Mouse (Mus musculus) 416B (cell line): ENCODE measurements around the gene Mcm10.
"Not testable (repeated sequence)": the region's sequence is repeated elsewhere in the genome, so short reads cannot be mapped to it uniquely, and the experiment has no call there.

Experiments used
- DNase-seq: peaks from one replicate; pipeline ENCODE4 v3.0.0; 2011; ENCODE audit warnings: low read depth

Gene Mcm10

GRCm38 (mm10) chr2:4985000-4985399, 27.6 kb downstream of the Mcm10 start:
- DNase-seq, result no peak

GRCm38 (mm10) chr2:4983987-4984386, 28.6 kb downstream of the Mcm10 start:
- no peak for DNase-seq

GRCm38 (mm10) chr2:4978091-4978490, 34.5 kb downstream of the Mcm10 start:
- DNase-seq, result no peak

- no peak for DNase-seq
Observed at GRCm38 (mm10) chr2:4975807-4976206, 36.8 kb downstream of the Mcm10 start, which contains the start of gene Ucma. Gene Ucma (plus strand): TSS chr2:4976122.

GRCm38 (mm10) chr2:4969083-4969482, 43.5 kb downstream of the Mcm10 start:
- peak; percentile 22 for DNase-seq

GRCm38 (mm10) chr2:4967806-4968205, 44.8 kb downstream of the Mcm10 start:
- DNase-seq, result no peak

- DNase-seq, result no peak
Observed at GRCm38 (mm10) chr2:4958039-4958438, 54.6 kb downstream of the Mcm10 start.

- no peak for DNase-seq
Observed at GRCm38 (mm10) chr2:4954216-4954760, 58.3 kb downstream of the Mcm10 start.

- no peak for DNase-seq
Observed at GRCm38 (mm10) chr2:4950986-4951385, 61.6 kb downstream of the Mcm10 start.

- DNase-seq, result not testable (repeated sequence)
Observed at GRCm38 (mm10) chr2:4949691-4950090, 62.9 kb downstream of the Mcm10 start.

- DNase-seq, result no peak
Observed at GRCm38 (mm10) chr2:4940861-4941260, 71.7 kb downstream of the Mcm10 start.
